Mouse (Mus musculus) liver, embryonic 12.5 days (tissue): ENCODE data around the gene Tbc1d1. TPM values are rescaled to one million over a fixed set of nuclear protein-coding genes. Genes with fewer than 3 reads are reported as not detected.

ENCODE experiments used
- ATAC-seq: fragments of 200-750 bp; cut with Nextera tagmentation; 2 replicates; pipeline ENCODE4 v1.8.0; 2017; ENCODE audit warnings: moderate number of reproducible peaks, mild to moderate bottlenecking, moderate library complexity
- H3K27ac ChIP-seq: fragments of 300-500 bp; sonication (generic); 2 replicates; pipeline ENCODE4 v1.5.1; 2016; ENCODE audit warnings: mild to moderate bottlenecking
- H3K27me3 ChIP-seq: fragments of 300-500 bp; sonication (generic); replicated peaks from 2 replicates; pipeline ENCODE4 v1.6.1; 2016; ENCODE audit warnings: mild to moderate bottlenecking, moderate library complexity
- H3K36me3 ChIP-seq: fragments of 300-500 bp; sonication (generic); 2 replicates; pipeline ENCODE4 v1.6.1; 2016; ENCODE audit warnings: mild to moderate bottlenecking, moderate library complexity
- H3K4me1 ChIP-seq: fragments of 300-500 bp; sonication (generic); 2 replicates; pipeline ENCODE4 v1.6.1; 2016
- H3K4me2 ChIP-seq: fragments of 300-500 bp; sonication (generic); 2 replicates; pipeline ENCODE4 v1.6.1; 2016; ENCODE audit warnings: mild to moderate bottlenecking, moderate library complexity
- H3K4me3 ChIP-seq: fragments of 300-500 bp; sonication (generic); 2 replicates; pipeline ENCODE4 v1.5.1; 2016; ENCODE audit warnings: mild to moderate bottlenecking, moderate library complexity
- H3K9ac ChIP-seq: fragments of 300-500 bp; sonication (generic); 2 replicates; pipeline ENCODE4 v1.6.1; 2016; ENCODE audit warnings: mild to moderate bottlenecking, moderate library complexity
- H3K9me3 ChIP-seq: fragments of 300-500 bp; sonication (generic); replicated peaks from 2 replicates; pipeline ENCODE4 v1.6.1; 2016; ENCODE audit warnings: mild to moderate bottlenecking, moderate library complexity
- WGBS: fragments of 180-500 bp; shearing (Covaris S2); methylation state at CpG from one replicate; pipeline ENCODE4 v1.1.7; 2016; ENCODE audit not compliant: insufficient replicate concordance; 5-methylcytosine and 5-hydroxymethylcytosine counted together
- polyA plus RNA-seq: library from polyadenylated mRNA; unstranded; fragments of >200 nt; fragmentation: Nextera tagmentation; extraction: Ambion mirVana; gene quantifications from 2 replicates; pipeline ENCODE4 v1.2.1, GENCODE M21; 2016

Gene Tbc1d1
- polyA plus RNA-seq = 13.2 and 13.8 TPM in 2 replicates

DNA sequence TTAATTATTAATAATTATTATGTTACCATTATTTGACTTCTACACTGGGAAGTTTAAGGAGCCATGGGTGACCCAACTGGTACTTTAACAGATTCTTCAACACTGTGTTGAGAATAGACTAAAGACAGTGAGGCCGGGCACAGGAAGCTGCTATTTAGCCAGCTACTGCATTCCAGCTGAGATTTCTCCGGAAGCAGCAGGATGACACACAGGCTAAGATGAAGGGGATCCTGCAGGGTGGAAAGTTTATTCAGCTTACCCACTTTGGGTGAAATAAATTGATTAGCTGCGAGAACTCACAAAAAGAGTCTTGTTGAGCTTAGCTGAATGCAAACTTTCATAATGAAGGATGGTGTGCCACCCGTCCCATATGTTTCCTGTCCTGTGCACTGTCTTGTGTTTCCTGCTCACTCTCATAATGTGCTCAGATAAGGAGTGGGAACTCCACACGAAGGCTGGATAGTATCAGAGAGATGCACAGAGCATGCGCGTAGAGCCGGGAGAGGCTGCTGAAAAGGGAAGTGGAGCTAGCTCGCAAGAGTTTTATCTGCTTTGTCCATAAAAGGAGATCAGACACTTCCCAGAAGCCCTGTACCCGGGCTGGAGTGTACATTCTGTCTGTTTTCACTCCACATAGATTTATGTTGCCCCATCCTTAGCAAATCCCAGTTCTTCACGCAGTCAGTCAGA is at the start of gene Tbc1d1:
TSS of gene Tbc1d1 (plus strand) at position 445 of the 690 bp plus-strand sequence.
- WGBS = 14% methylated on average over 11 of the region's 11 CpGs

DNA sequence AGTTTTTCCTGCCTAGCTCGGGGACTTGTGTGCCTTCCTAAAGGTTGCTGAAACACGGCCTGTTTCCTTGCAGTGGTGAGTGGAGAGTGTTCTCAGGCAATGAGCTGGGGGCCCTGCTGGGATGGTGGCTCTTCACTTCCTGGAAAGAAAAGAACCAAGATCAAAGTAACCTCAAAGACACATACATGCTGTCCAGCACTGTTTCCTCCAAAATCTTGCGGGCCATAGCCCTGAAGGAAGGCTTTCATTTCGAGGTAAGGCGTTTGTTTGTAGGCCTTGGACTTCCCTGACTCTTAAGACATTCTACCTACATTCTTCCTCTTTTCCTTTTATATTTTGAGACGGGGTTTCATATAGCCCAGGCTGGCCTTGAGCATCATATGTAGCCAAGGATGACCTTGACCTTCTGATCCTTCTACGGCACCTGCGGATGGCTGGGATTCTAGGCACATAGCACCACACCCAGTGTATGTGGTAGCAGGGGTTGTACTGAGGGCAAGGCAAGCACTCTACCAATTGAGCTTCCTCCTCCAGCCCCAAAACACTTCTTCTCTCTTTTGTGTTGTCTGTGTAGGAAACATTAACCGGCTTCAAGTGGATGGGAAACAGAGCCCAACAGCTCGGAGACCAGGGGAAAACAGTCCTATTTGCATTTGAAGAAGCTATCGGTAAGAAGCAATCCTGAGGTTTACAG is 48.4 kb upstream of the Tbc1d1 start:
- no peak overlapping the region for H3K4me3 ChIP-seq
- no peak overlapping the region for H3K27ac ChIP-seq
- peaks cover 90% of the 10 kb centered on the region for H3K36me3 ChIP-seq
- no peaks in the 10 kb centered on the region for H3K27me3 ChIP-seq
- 81% methylated on average over 11 of the region's 11 CpGs for WGBS
- H3K9me3 ChIP-seq = no peaks in the 10 kb centered on the region
- no peak for ATAC-seq
- H3K4me2 ChIP-seq = no peak overlapping the region
- peaks cover 11% of the 10 kb centered on the region for H3K4me1 ChIP-seq
- no peak overlapping the region for H3K9ac ChIP-seq

More for the DNA sequence above, at the start of gene Tbc1d1:
- Histone ChIP-seq H3K36me3 (no peaks in the 10 kb centered on the region), H3K27me3 (peaks cover 26% of the 10 kb centered on the region), H3K9ac (peak within 1 kb of the TSS; percentile 39), H3K4me2 (peak within 1 kb of the TSS; percentile 56), H3K4me3 (peak within 1 kb of the TSS; percentile 21), H3K9me3 (no peaks in the 10 kb centered on the region), H3K27ac (peak within 1 kb of the TSS; percentile 69), H3K4me1 (peaks cover 48% of the 10 kb centered on the region)
- peak; percentile 53 for ATAC-seq

DNA sequence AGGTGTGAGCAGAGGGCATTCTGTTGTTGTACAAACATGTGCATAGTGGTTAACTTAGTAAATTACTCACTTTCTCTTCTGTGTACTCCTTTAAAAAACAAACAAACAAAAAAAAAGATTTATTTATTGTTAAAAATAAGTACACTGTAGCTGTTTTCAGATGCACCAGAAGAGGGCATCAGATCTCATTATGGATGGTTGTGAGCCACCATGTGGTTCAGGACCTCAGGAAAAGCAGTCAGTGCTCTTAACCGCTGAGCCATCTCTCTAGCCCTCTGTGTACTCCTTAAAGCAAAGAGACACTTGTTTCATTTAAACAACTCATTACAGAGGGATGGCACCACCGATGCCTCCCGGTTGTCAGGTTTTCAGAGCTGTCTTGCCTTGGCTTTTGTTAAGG is 46.9 kb upstream of the Tbc1d1 start:
- 69% methylated on average over 3 of the region's 3 CpGs for WGBS
- Histone ChIP-seq H3K4me3 (no peak overlapping the region), H3K9ac (no peak overlapping the region), H3K27me3 (no peaks in the 10 kb centered on the region), H3K4me2 (no peak overlapping the region), H3K4me1 (no peaks in the 10 kb centered on the region), H3K27ac (no peak overlapping the region), H3K36me3 (peaks cover 93% of the 10 kb centered on the region), H3K9me3 (no peaks in the 10 kb centered on the region)
- no peak for ATAC-seq

DNA sequence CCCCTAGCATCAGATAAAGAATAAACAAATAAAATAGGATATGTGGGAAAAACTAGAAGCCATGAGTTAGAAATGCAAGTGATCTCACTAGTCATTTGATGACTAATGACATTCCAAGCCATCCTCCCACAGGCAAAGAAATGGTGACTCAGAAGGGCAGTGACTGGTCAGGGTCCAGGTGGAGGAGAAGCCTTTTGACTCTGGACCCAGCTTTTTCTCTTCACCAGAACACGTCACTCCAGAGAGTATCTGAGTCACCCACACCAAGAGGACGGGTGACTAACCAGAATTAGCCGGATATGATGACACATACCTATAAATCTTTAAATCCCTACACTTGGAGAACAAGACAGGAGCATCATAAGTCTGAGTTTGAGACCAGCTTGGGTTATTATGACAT is 43.7 kb upstream of the Tbc1d1 start:
- Histone ChIP-seq H3K9me3 (0 out of 2 replicates have a peak, but pooled peaks cover 12% of the 10 kb centered on the region), H3K27ac (no peak overlapping the region), H3K36me3 (peaks cover 96% of the 10 kb centered on the region), H3K4me3 (no peak overlapping the region), H3K4me2 (no peak overlapping the region), H3K27me3 (no peaks in the 10 kb centered on the region), H3K4me1 (no peaks in the 10 kb centered on the region), H3K9ac (no peak overlapping the region)
- 87% methylated on average over 3 of the region's 3 CpGs for WGBS
- no peak for ATAC-seq

DNA sequence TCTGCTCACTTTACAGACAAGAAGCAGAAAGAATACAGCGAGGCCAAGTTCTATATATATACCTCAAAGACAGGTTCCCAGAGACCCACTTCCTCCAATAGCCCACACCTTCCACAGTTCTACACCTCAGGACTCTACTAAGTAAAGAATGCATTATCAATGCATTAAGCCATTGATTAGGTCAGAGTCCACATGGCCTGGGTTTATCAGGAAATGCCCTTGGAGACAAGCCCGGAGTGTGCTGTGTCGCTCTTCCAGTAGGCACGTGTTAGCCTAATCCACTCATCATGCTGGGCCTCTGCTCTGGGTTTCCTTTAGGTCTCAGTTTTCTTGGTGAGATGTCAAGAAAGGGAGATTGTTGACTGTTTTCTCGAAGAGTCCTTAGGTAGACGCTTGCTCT is 41.9 kb upstream of the Tbc1d1 start:
- Histone ChIP-seq H3K27me3 (no peaks in the 10 kb centered on the region), H3K9me3 (0 out of 2 replicates have a peak, but pooled peaks cover 12% of the 10 kb centered on the region), H3K27ac (no peak overlapping the region), H3K4me3 (no peak overlapping the region), H3K36me3 (peaks cover 82% of the 10 kb centered on the region), H3K4me2 (no peak overlapping the region), H3K4me1 (no peaks in the 10 kb centered on the region), H3K9ac (no peak overlapping the region)
- WGBS = 78% methylated on average over 6 of the region's 6 CpGs
- no peak for ATAC-seq

DNA sequence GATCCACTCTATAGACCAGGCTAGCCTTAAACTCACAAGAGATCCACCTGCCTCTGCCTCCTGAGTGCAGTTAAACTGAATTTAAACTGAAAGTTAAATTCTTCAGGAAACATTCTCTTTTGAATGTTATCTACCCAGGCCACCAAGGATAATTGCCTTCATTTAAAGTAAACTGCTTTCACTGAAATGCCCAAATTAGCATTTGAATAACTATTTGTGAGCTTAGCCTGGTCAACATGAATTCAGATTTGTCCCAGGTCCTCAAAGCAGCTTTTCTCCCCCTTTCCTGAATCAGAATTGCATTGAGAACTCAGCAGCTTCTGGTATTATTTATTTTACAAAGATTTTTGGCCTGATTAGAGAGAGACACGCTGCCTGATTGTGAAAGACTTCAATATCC is 38.9 kb upstream of the Tbc1d1 start:
- Histone ChIP-seq H3K27ac (no peak overlapping the region), H3K4me1 (no peaks in the 10 kb centered on the region), H3K4me2 (no peak overlapping the region), H3K9ac (no peak overlapping the region), H3K27me3 (no peaks in the 10 kb centered on the region), H3K36me3 (peaks cover 53% of the 10 kb centered on the region), H3K4me3 (no peak overlapping the region), H3K9me3 (0 out of 2 replicates have a peak, but pooled peaks cover 12% of the 10 kb centered on the region)
- no peak for ATAC-seq
- 75% methylated on average over 1 of the region's 1 CpGs for WGBS

DNA sequence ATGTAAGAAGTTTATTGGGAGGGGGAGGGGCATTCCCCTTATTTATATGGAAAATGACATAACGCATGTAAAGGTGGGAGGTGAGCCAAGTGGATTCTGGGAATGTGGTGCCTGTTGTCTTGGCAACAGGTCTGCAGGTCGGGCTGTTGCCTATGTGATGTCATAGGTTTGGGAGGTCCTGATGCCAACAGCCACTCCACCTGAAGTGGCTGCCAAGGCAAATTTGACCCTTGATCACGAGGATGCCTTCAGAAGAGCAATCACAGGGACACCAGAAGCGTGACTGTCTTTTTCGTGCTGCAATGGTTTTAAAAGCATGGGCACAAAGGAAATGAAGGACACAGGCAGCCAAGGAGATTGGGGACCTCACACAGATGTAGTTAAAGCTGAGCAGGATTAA is 30.3 kb upstream of the Tbc1d1 start:
- H3K9me3 ChIP-seq = no peaks in the 10 kb centered on the region
- no peaks in the 10 kb centered on the region for H3K27me3 ChIP-seq
- 75% methylated on average over 5 of the region's 5 CpGs for WGBS
- H3K9ac ChIP-seq = no peak overlapping the region
- ATAC-seq = no peak
- no peak overlapping the region for H3K4me3 ChIP-seq
- no peak overlapping the region for H3K27ac ChIP-seq
- H3K36me3 ChIP-seq = peaks cover 29% of the 10 kb centered on the region
- peaks cover 5% of the 10 kb centered on the region; the same call in 1 of the 2 replicates for H3K4me1 ChIP-seq
- H3K4me2 ChIP-seq = no peak overlapping the region

DNA sequence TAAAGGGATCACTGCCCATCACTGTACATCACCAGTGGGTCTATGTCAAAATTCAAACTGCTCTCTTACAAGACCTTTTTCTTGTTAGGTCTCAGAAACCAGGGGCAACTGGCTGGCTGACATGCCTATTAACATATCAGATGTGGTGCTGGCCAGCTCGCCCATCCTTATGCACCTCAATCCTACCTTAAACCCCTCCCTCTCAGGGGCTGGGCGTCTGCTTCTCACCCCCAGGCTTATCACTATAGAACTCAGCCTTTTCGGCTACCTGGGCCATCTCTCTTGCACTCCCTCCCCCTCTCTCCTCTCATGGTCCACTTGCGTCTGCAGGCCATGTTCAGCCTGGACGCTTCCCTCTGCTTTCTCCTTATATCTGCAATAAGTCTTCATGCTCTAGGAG is 24.6 kb upstream of the Tbc1d1 start:
- 62% methylated on average over 5 of the region's 5 CpGs for WGBS
- H3K4me1 ChIP-seq = peaks cover 5% of the 10 kb centered on the region; the same call in 1 of the 2 replicates
- no peak overlapping the region for H3K27ac ChIP-seq
- no peak for ATAC-seq
- H3K9ac ChIP-seq = no peak overlapping the region
- H3K4me3 ChIP-seq = no peak overlapping the region
- no peak overlapping the region for H3K4me2 ChIP-seq
- H3K27me3 ChIP-seq = no peaks in the 10 kb centered on the region
- no peaks in the 10 kb centered on the region for H3K9me3 ChIP-seq
- H3K36me3 ChIP-seq = peaks cover 20% of the 10 kb centered on the region

DNA sequence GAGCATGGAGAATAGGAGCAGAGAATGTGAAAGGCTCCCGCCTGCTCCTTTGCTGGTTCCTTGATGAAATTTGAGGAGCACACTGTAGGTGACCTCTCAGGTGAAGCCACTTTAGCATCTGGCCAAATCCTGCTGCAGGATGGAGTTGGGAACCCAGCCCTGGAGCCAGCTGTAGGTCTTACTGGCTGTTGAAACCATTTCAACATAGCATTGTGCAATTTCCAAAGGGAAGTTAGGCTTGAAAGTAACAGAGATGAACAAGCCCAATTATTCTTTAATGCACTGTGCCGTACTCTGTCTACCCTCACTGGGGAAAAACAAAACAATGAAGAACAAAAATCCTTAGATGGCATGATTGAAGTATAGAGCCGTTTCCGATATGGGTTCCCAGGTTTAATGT is 22.2 kb upstream of the Tbc1d1 start:
- ATAC-seq = no peak
- Histone ChIP-seq H3K9me3 (no peaks in the 10 kb centered on the region), H3K4me3 (no peak overlapping the region), H3K27ac (no peak overlapping the region), H3K36me3 (0 out of 2 replicates have a peak, but pooled peaks cover 2% of the 10 kb centered on the region), H3K9ac (no peak overlapping the region), H3K27me3 (no peaks in the 10 kb centered on the region), H3K4me2 (no peak overlapping the region), H3K4me1 (peaks cover 5% of the 10 kb centered on the region; the same call in 1 of the 2 replicates)
- WGBS = 66% methylated on average over 4 of the region's 4 CpGs

DNA sequence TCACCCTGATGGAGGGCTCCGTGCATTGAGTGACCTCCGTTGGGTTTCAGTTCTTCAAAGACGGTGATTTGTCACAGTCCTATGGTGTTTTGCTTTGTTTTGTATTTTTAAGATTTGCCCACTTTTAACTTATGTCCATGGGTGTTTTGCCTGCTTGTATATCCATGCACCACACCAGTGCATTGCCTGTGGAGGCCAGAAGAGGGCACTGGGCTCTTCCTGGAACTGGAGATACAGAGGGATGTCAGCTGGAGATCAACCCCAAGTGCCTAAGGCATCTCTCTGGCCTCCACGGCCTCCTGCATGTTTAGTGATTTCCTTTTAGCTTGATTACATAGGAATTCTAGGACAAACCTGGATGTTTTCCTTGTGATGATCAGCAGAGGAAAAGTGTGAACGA is 19.8 kb upstream of the Tbc1d1 start:
- no peak overlapping the region for H3K9ac ChIP-seq
- H3K4me1 ChIP-seq = no peaks in the 10 kb centered on the region
- H3K36me3 ChIP-seq = no peaks in the 10 kb centered on the region
- no peaks in the 10 kb centered on the region for H3K27me3 ChIP-seq
- no peak overlapping the region for H3K4me3 ChIP-seq
- ATAC-seq = no peak
- H3K27ac ChIP-seq = no peak overlapping the region
- 58% methylated on average over 5 of the region's 5 CpGs for WGBS
- H3K9me3 ChIP-seq = no peaks in the 10 kb centered on the region
- H3K4me2 ChIP-seq = no peak overlapping the region

DNA sequence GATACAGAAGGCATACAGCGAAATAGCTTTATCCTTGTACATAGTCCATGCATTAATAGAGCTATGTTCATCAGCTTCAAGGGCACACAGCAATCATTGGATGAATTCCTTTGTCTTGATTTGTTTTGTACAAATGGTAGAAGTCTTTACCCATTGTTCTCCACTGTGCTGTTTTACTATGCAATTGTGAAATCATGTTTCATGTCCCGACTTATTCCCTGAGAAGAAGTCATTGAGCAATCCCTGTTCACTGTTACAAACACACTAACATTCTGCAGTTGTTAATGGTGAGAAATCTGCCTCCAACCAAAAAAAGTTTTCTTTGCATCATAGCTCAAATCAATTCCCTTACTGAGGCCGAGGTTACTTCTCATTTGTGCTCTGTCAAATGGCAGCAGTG is 15.9 kb upstream of the Tbc1d1 start:
- 56% methylated on average over 3 of the region's 3 CpGs for WGBS
- no peak overlapping the region for H3K4me2 ChIP-seq
- H3K9ac ChIP-seq = no peak overlapping the region
- H3K4me1 ChIP-seq = no peaks in the 10 kb centered on the region
- H3K27me3 ChIP-seq = no peaks in the 10 kb centered on the region
- H3K27ac ChIP-seq = no peak overlapping the region
- H3K4me3 ChIP-seq = no peak overlapping the region
- no peaks in the 10 kb centered on the region for H3K9me3 ChIP-seq
- H3K36me3 ChIP-seq = no peaks in the 10 kb centered on the region
- ATAC-seq = no peak

DNA sequence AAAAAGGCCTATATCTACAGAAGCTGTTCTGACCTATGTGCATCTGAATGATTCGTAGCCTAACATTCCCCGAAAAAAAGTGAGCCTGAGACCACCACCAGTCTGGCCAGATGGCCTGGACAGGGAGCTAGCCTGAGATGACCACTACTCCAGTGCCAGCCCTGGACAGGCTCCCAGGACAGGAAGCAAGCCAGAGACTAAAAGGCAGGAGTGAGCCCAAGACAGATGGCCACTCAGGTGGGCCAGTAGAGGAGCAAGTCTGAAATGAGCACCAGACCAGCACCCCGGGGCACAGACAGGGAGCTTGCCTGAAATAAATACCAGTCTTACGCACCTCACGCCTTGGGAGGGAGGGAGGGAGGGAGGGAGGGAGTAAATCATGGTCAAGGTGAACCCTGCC is 11.8 kb upstream of the Tbc1d1 start:
- ATAC-seq = no peak
- H3K4me1 ChIP-seq = peaks cover 5% of the 10 kb centered on the region
- H3K4me3 ChIP-seq = no peak overlapping the region
- no peak overlapping the region for H3K27ac ChIP-seq
- H3K36me3 ChIP-seq = no peaks in the 10 kb centered on the region
- H3K9ac ChIP-seq = no peak overlapping the region
- H3K4me2 ChIP-seq = no peak overlapping the region
- H3K9me3 ChIP-seq = no peaks in the 10 kb centered on the region
- WGBS = 66% methylated on average over 5 of the region's 5 CpGs
- H3K27me3 ChIP-seq = 0 out of 2 replicates have a peak, but pooled peaks cover 8% of the 10 kb centered on the region
